Mouse (Mus musculus) myocyte (in vitro differentiated cells): ENCODE measurements around the gene Ing4. TPM values are rescaled to one million over a fixed set of nuclear protein-coding genes. Genes with fewer than 3 reads are reported as not detected.
A peak's percentile ranks its signal among the peaks of the same experiment; 100 is the strongest.

Source experiments
- H3K27me3 ChIP-seq: one replicate; pipeline ENCODE4 v1.6.1; 2011; ENCODE audit not compliant: control insufficient read depth, insufficient read depth, insufficient read length
- H3K36me3 ChIP-seq: one replicate; pipeline ENCODE4 v1.6.1; 2011; ENCODE audit not compliant: control insufficient read depth, insufficient read depth
- H3K4me2 ChIP-seq: one replicate; pipeline ENCODE4 v1.6.1; 2011; ENCODE audit warnings: low read depth, control low read depth
- H3K4me3 ChIP-seq: one replicate; pipeline ENCODE4 v1.5.1; 2011; ENCODE audit warnings: mild to moderate bottlenecking, control low read depth, moderate library complexity
- H3K79me2 ChIP-seq: one replicate; pipeline ENCODE4 v1.6.1; 2011; ENCODE audit not compliant: control insufficient read depth, insufficient read depth
- H3ac ChIP-seq: one replicate; pipeline ENCODE4 v1.6.1; 2011; ENCODE audit not compliant: control insufficient read depth, insufficient read length
- CEBPB ChIP-seq: IDR thresholded peaks from 2 replicates; pipeline ENCODE4 v1.6.1; 2011; ENCODE audit warnings: mild to moderate bottlenecking, moderate library complexity; ENCODE audit not compliant: poor library complexity, insufficient read depth, severe bottlenecking
- E2F4 ChIP-seq: IDR thresholded peaks from one replicate; pipeline ENCODE4 v1.6.1; 2011; ENCODE audit warnings: mild to moderate bottlenecking, control low read depth, moderate library complexity; ENCODE audit not compliant: insufficient read depth
- POLR2A ChIP-seq: IDR thresholded peaks from one replicate; pipeline ENCODE4 v1.6.1; 2011; ENCODE audit warnings: low read depth, mild to moderate bottlenecking, control low read depth, moderate library complexity; ENCODE audit not compliant: insufficient read length
- POLR2AphosphoS2 ChIP-seq: IDR thresholded peaks from one replicate; pipeline ENCODE4 v1.6.1; 2011; ENCODE audit warnings: low read depth, control low read depth; ENCODE audit not compliant: insufficient read length
- SRF ChIP-seq: IDR thresholded peaks from one replicate; pipeline ENCODE4 v1.6.1; 2011; ENCODE audit warnings: low read depth; ENCODE audit not compliant: control insufficient read depth, insufficient read length
- USF1 ChIP-seq: IDR thresholded peaks from one replicate; pipeline ENCODE4 v1.6.1; 2011; ENCODE audit warnings: low read depth, mild to moderate bottlenecking, control low read depth, moderate library complexity
- polyA plus RNA-seq: library from polyadenylated mRNA; unstranded; fragments of >200 nt; fragmentation: generic; extraction: Trizol; gene quantifications from one replicate; pipeline ENCODE4 v1.2.1, GENCODE M21; 2012; ENCODE audit warnings: missing spikeins

The Ing4 gene
- polyA plus RNA-seq, 1 experiment = 31.2 TPM

- peaks cover 26% of the 10 kb centered on the region for H3K36me3 ChIP-seq
- H3K4me2 ChIP-seq = peak overlapping the region; percentile 91
- peak overlapping the region; percentile 100 for H3K4me3 ChIP-seq
- H3K27me3 ChIP-seq = no peaks in the 10 kb centered on the region
- peak overlapping the region; percentile 90 for H3ac ChIP-seq
- peaks cover 56% of the 10 kb centered on the region for H3K79me2 ChIP-seq
- no peak for TF ChIP-seq SRF
- no peak for TF ChIP-seq E2F4
- no peak for TF ChIP-seq USF1
- TF ChIP-seq POLR2A = peak; percentile 9
Observed at GRCm38 (mm10) chr6:125097951-125098350, 58.4 kb downstream of the Ing4 start.

- peak overlapping the region; percentile 100 for H3K4me3 ChIP-seq
- TF ChIP-seq POLR2AphosphoS2 (peak; percentile 30), CEBPB (no peak)
- H3K36me3 ChIP-seq = peaks cover 29% of the 10 kb centered on the region
- peaks cover 56% of the 10 kb centered on the region for H3K79me2 ChIP-seq
- H3K4me2 ChIP-seq = peak overlapping the region; percentile 91
- H3ac ChIP-seq = no peak overlapping the region
- no peaks in the 10 kb centered on the region for H3K27me3 ChIP-seq
Observed at GRCm38 (mm10) chr6:125098513-125098912, 59.0 kb downstream of the Ing4 start.

Other genes with a start within 250 kb of the Ing4 start
- gene Spsb2, start 231.1 kb upstream of the Ing4 start, polyA plus RNA-seq = 41.2 TPM
- 1,480 TPM for gene Tpi1, start 225.5 kb upstream of the Ing4 start, polyA plus RNA-seq
- gene Usp5, start 210.3 kb upstream of the Ing4 start, polyA plus RNA-seq = 123 TPM
- gene Cdca3, start 210.2 kb upstream of the Ing4 start, polyA plus RNA-seq = 28.8 TPM
- gene Gnb3, start 199.5 kb upstream of the Ing4 start, polyA plus RNA-seq = 0.11 TPM
- 1.1 TPM for gene P3h3, start 182.0 kb upstream of the Ing4 start, polyA plus RNA-seq
- gene Gpr162, start 175.8 kb upstream of the Ing4 start, polyA plus RNA-seq = 0.02 TPM
- gene Cd4, start 151.5 kb upstream of the Ing4 start, polyA plus RNA-seq = not detected
- gene Lag3, start 128.1 kb upstream of the Ing4 start, polyA plus RNA-seq = 0.41 TPM
- gene Ptms, start 119.7 kb upstream of the Ing4 start, polyA plus RNA-seq = 1,462 TPM
- 384 TPM for gene Mlf2, start 108.4 kb upstream of the Ing4 start, polyA plus RNA-seq
- gene Cops7a, start 74.2 kb upstream of the Ing4 start, polyA plus RNA-seq = 142 TPM
- 1.1 TPM for gene Pianp, start 43.1 kb upstream of the Ing4 start, polyA plus RNA-seq
- gene Zfp384, start 30.6 kb upstream of the Ing4 start, polyA plus RNA-seq = 20.8 TPM
- gene Acrbp, start 9.9 kb downstream of the Ing4 start, polyA plus RNA-seq = 1.4 TPM
- not detected for gene Lpar5, start 28.2 kb downstream of the Ing4 start, polyA plus RNA-seq
- gene Chd4, start 56.2 kb downstream of the Ing4 start, polyA plus RNA-seq = 133 TPM
- gene Nop2, start 92.1 kb downstream of the Ing4 start, polyA plus RNA-seq = 55.4 TPM
- 244 TPM for gene Iffo1, start 105.5 kb downstream of the Ing4 start, polyA plus RNA-seq
- gene Gapdh, start 126.7 kb downstream of the Ing4 start, polyA plus RNA-seq = 9,871 TPM
- 34.7 TPM for gene Ncapd2, start 151.9 kb downstream of the Ing4 start, polyA plus RNA-seq
- 132 TPM for gene Mrpl51, start 152.0 kb downstream of the Ing4 start, polyA plus RNA-seq
- 6.5 TPM for gene Vamp1, start 175.8 kb downstream of the Ing4 start, polyA plus RNA-seq
- 6.5 TPM for gene Tapbpl, start 192.1 kb downstream of the Ing4 start, polyA plus RNA-seq
- 1.5 TPM for gene Cd27, start 197.2 kb downstream of the Ing4 start, polyA plus RNA-seq
- not detected for gene Tuba3a, start 246.3 kb downstream of the Ing4 start, polyA plus RNA-seq